Comparison of ENCODE assay signal across 8 mouse cellular contexts in the genomic region with DNA sequence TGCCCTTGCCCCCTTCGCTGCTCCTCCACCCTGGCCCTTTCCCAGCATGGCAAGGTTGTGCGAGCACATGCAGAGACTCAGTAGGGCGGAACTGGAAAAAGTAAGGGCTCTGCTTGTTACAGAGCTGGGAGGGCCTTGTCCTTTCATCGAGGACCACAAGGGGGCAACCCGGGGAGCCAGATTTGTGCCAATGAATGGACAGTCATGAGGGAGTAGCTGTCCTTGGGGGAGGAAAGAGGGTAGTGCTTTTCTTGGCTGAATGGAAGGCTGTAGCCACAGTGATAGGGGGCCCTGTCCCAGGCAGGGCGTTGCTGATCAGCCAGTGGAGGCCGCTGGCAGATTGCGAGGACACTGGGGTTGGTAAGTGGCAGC. TPM values are rescaled to one million over a fixed set of nuclear protein-coding genes. Genes with fewer than 3 reads are reported as not detected.
A peak's percentile ranks its signal among the peaks of the same experiment; 100 is the strongest.
DNase-seq lines count a peak whose midpoint lies in the region; ATAC-seq and TF ChIP-seq lines count a peak whose summit lies in the region.

No protein-coding gene starts in this region.

- H3K27me3 ChIP-seq in liver, embryonic 12.5 days (replicated peaks) = peaks cover 25% of the 10 kb centered on the region

- peak; percentile 89 for DNase-seq in 3T3-L1 (ENCODE audit: low read depth, low spot score)
- peak; percentile 66 for DNase-seq in ES-E14 (ENCODE audit: low read depth, low spot score)
- DNase-seq in cerebellum, adult 9-11 months = peak; percentile 75
- peak; percentile 71 for DNase-seq in forelimb bud, embryonic 11.5 days (ENCODE audit: low read depth, low spot score)
- peak; percentile 54 for DNase-seq in induced T-regulatory cell, adult 2 months (ENCODE audit: low read depth)
- peak; percentile 77 for DNase-seq in neural tube, embryonic 10.5 days (ENCODE audit: extremely low spot score, low spot score)
- DNase-seq in thymus, postnatal 4 days = peak; percentile 72

- peaks cover 16% of the 10 kb centered on the region for H3K36me3 ChIP-seq in ES-E14 (ENCODE audit: control insufficient read depth, insufficient read depth, low read length, poor library complexity, severe bottlenecking)
- H3K36me3 ChIP-seq in liver, embryonic 12.5 days = peaks cover 27% of the 10 kb centered on the region

- H3K4me3 ChIP-seq in ES-E14 (ENCODE audit: insufficient read depth in 1 of 2, low read depth in 1 of 2, low read length in 2 of 2, poor library complexity in 1 of 2, severe bottlenecking in 1 of 2) = peak overlapping the region; percentile 65 to 67; a peak in 3 of 4 replicates
- H3K4me3 ChIP-seq in liver, embryonic 12.5 days = peak overlapping the region; percentile 29; the same call in 1 of the 2 replicates

- peak overlapping the region; percentile 65 for H3K9ac ChIP-seq in ES-E14 (ENCODE audit: insufficient read depth, low read depth, low read length, poor library complexity, severe bottlenecking)
- H3K9ac ChIP-seq in liver, embryonic 12.5 days = peak overlapping the region; percentile 52

- no peaks in the 10 kb centered on the region for H3K9me3 ChIP-seq in ES-E14 (ENCODE audit: control insufficient read depth, insufficient read depth, low read depth, low read length)
- no peaks in the 10 kb centered on the region for H3K9me3 ChIP-seq in liver, embryonic 12.5 days (replicated peaks)

- H3K27ac ChIP-seq in ES-E14 (ENCODE audit: insufficient read depth, low read depth, low read length, poor library complexity, severe bottlenecking) = peak overlapping the region; percentile 79
- H3K27ac ChIP-seq in liver, embryonic 12.5 days = peak overlapping the region; percentile 94

- H3K4me2 ChIP-seq in liver, embryonic 12.5 days = peak overlapping the region; percentile 65

- H3K4me1 ChIP-seq in ES-E14 (ENCODE audit: control insufficient read depth in 2 of 2, insufficient read depth in 2 of 2, low read length in 2 of 2, poor library complexity in 1 of 2) = peaks cover 8 to 26% of the 10 kb centered on the region in 2 experiments
- H3K4me1 ChIP-seq in liver, embryonic 12.5 days = peaks cover 64% of the 10 kb centered on the region

- ATAC-seq in liver, embryonic 12.5 days = peak; percentile 83

- 6% methylated on average over 8 of the region's 8 CpGs for WGBS in liver, embryonic 12.5 days (ENCODE audit: insufficient replicate concordance)

- in situ Hi-C loops in ES-E14 (cut with MboI; ENCODE audit: low sequenced_read_pairs in 2 of 2, unreplicated experiment in 2 of 2) = no loop called here

TF ChIP-seq in ES-E14, 5 proteins besides CTCF, POLR2A, EP300 and RAD21:
- TF ChIP-seq ZNF384 (IDR thresholded peaks at IDR 0.05; ENCODE audit: low read depth, low read length) (0 out of 2 replicates have a peak, but pooled peaks have one; percentile 12), MAFK (IDR thresholded peaks at IDR 0.05; ENCODE audit: insufficient read depth, low read depth, low read length) (peak; percentile 18; the same call in 1 of the 2 replicates), HCFC1 (IDR thresholded peaks at IDR 0.05; ENCODE audit: borderline replicate concordance, insufficient read depth, low read length) (no peak), CHD2 (IDR thresholded peaks at IDR 0.05; ENCODE audit: low read depth, low read length) (no peak), ZC3H11A (IDR thresholded peaks at IDR 0.05; ENCODE audit: borderline replicate concordance, low read depth, low read length) (0 out of 2 replicates have a peak, but pooled peaks have one; percentile 36)

RNA-seq across cellular contexts. Expression of a gene that starts 9.5 kb away (rescaled TPM):
- total RNA-seq in ES-E14 (2012; rRNA removed) = 1.9 and 2.6 TPM in 2 replicates
- polyA plus RNA-seq in liver, embryonic 12.5 days (2016; fragmentation: Nextera tagmentation; extraction: Ambion mirVana) = 2.1 and 2.6 TPM in 2 replicates

RNA-seq across cellular contexts. Expression of a gene that starts 15.0 kb away (rescaled TPM):
- total RNA-seq in ES-E14 (2012; rRNA removed) = 125 and 134 TPM in 2 replicates
- polyA plus RNA-seq in liver, embryonic 12.5 days (2016; fragmentation: Nextera tagmentation; extraction: Ambion mirVana) = 66.1 and 68.4 TPM in 2 replicates

RNA-seq across cellular contexts. Expression of a gene that starts 15.0 kb away (rescaled TPM):
- total RNA-seq in ES-E14 (2012; rRNA removed) = 38.2 and 104 TPM in 2 replicates
- 14.0 and 14.5 TPM in 2 replicates for polyA plus RNA-seq in liver, embryonic 12.5 days (2016; fragmentation: Nextera tagmentation; extraction: Ambion mirVana)

RNA-seq across cellular contexts. Expression of a gene that starts 30.4 kb away (rescaled TPM):
- 3.7 and 9.6 TPM in 2 replicates for total RNA-seq in ES-E14 (2012; rRNA removed)
- 0.54 and 0.96 TPM in 2 replicates for polyA plus RNA-seq in liver, embryonic 12.5 days (2016; fragmentation: Nextera tagmentation; extraction: Ambion mirVana)

RNA-seq across cellular contexts. Expression of a gene that starts 31.8 kb away (rescaled TPM):
- 0.18 and 1.2 TPM in 2 replicates for total RNA-seq in ES-E14 (2012; rRNA removed)
- 2.7 and 2.8 TPM in 2 replicates for polyA plus RNA-seq in liver, embryonic 12.5 days (2016; fragmentation: Nextera tagmentation; extraction: Ambion mirVana)

Comparison
In these comparisons a context has a peak if more than half of its experiments do, and no peak if none do; other contexts are left out.
1. Peak in every context shown above with its lines: DNase-seq, ATAC-seq, H3K4me3 ChIP-seq and H3K27ac ChIP-seq.